Mouse (Mus musculus): ENCODE measurements around the gene Pusl1.
A peak's percentile ranks its signal among the peaks of the same experiment; 100 is the strongest.

The Pusl1 gene

DNA sequence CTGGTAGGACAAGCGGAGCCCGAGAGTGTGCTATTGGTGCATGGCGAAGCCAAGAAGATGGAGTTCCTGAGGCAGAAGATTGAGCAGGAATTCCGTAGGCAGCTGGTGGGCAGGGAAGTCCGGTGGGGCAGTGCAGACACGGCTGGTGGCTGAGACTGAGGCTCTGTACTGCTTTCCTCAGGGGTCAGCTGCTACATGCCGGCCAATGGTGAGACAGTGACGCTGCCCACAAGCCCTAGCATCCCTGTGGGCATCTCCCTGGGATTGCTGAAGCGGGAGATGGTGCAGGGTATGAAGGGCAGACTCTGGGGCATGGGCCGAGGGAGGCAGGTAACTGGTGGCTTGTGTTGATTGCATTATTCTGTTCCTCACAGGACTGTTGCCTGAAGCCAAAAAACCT is 3.9 kb downstream of the Pusl1 start:
- DNase-seq (ENCODE audit: low spot score) = no peak

DNA sequence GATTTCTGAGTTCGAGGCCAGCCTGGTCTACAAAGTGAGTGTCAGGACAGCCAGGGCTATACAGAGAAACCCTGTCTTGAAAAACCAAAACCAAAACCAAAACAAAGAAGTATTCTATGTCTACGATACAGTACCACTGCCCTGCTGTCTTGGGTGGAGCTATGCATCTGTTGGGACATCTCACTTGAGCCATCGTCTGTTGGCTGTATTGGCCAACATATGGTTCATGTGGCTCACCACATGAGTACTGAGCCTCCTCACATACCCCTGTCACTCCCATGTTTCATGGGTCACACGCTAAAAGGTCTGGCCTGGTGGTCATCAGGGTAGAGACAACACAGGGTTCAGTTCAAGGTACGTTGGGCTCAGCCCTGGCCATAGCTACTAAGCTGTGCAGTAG is 5.3 kb downstream of the Pusl1 start:
- DNase-seq (ENCODE audit: low spot score) = no peak

DNA sequence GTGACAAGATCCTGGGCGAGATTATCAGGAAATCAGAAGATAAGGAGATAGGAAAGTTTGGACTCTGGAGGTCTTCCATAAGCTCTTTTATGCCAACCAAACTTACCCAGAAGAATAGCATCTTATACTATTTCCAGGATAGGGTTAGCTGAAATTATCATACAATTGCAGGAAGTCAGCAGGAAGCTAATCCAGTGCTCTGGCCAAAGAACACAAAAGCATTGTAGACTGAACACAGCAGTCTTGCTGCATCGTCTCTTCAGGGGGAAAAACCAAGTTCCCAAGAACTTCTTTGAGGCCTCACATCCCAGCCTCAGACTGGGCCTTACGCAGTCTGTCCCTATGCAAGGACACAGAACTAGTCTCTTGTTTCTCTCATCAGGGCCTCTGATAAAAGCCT is 8.0 kb downstream of the Pusl1 start:
- no peak for DNase-seq (ENCODE audit: low spot score)

GRCm38 (mm10) chr4:155871404-155871803 is 20.2 kb downstream of the Pusl1 start:
- no peak for DNase-seq (ENCODE audit: low spot score)

DNA sequence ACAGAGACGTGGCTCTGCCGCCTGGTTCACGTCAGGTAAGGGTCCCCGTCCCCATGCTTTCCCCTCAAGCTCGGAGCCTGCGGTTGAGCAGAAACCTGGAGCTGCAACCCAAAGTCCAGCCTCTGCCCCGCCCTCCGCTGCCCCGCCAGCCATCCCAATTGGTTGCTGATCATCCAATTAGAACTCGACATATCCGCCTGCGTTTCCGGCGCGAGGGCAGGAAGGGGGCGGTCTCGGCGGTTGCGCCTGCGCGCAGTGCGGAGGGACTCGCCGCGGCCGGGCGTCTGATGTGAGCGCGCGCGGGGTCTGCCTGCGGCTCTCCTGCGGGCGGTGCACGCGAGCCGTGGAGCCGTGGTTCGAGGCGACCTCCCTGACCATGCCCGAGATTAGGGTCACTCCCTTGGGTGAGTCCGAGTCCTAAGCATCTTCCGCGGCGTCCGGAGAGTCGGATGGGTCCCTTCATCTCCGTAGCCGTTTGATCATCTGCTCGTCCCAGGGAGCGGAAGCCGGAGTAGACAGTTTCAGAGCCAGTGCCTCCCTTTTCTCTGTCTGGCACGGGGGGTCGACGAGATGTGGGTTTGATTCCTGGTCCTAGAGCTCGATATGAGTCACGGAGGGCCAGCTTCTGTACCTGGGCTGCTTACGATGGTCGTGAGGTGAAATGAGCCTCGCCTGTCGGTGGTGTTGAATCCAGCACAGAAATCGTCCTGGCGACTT is 22.1 kb downstream of the Pusl1 start, which contains the start of the genes Cptp and Ints11:
Gene Cptp, minus strand, starts transcription at position 124 of the 717 bp plus-strand sequence.
Gene Ints11, plus strand, starts transcription at position 230 of the 717 bp plus-strand sequence.
- peak; percentile 95 for DNase-seq (ENCODE audit: low spot score)

DNA sequence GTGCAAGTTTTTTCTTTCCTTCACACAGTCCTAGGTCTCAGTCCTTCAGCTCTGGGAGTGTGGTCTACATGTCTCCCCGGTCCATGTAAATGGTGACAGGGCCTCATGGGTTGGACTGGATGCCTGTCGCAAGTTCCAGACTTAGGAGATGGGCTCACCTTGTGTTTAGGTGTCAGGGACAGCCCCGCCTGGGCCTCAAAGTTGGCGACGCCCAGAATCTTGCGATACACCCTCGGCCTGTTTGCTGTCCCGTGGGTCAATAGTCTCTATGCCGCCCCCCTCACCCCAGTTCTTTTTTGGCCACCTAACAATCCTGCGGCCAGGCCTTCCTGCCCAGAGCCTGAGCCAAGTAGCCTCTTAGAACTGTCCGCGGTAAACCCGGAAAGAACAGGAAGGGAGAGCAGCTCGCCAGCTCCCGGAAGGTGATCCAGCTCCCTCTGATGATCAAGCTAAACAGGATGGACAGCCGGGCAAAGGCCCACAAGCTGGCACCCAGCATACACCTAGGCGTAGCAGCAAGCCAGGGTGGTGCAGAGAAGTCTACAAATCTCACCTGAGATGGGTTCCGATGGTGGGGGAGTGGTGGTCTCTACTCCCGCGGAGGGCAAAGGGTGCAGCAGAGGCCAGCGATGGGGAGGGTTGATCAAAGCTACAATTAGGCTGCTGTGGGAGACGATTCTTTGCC is 22.8 kb downstream of the Pusl1 start:
- no peak for DNase-seq (ENCODE audit: low spot score)

DNA sequence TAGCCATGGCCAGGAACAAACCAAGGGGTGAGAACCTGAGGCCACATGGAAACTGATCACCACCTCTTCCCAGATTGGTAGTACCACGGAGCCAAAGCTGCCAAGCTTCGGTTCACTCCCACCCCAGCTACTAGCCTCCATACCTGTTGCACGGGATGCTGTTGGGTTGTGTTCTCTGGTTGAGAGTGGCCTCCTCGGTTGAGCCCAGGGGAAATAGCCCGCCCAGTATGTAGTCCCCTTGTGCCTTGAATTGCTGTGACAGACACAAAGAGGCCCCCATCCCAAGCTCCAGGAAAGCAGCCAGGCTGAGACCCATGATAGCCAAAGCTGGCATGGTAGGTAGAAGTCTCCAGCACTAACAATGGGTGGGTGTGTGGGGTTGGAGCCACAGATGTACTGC is 28.6 kb downstream of the Pusl1 start, which contains the start of gene Tas1r3:
Gene Tas1r3, minus strand, starts transcription at position 362 of the 400 bp plus-strand sequence.
- DNase-seq (ENCODE audit: low spot score) = no peak

DNA sequence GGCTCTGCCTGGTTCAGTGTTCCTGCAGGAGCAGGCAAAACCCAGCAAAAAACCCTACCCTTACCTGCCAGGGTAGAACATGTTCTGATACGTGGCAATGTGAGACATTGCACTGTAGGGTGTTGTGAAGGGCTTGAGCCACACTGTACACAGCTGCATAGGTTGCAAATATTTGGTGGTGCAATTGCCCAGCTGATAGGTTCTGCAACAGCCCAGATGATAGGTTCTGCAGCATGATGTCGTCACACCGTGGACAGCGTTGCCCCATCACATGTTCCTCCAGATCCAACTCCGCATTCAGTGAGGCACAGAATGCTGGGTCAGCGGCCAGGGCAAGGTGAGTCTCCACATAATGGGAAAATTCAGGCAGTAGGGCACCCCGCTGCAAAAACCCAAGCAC is 29.8 kb downstream of the Pusl1 start:
- no peak for DNase-seq (ENCODE audit: low spot score)

GRCm38 (mm10) chr4:155859318-155859717 is 32.3 kb downstream of the Pusl1 start:
- DNase-seq (ENCODE audit: low spot score) = no peak

DNA sequence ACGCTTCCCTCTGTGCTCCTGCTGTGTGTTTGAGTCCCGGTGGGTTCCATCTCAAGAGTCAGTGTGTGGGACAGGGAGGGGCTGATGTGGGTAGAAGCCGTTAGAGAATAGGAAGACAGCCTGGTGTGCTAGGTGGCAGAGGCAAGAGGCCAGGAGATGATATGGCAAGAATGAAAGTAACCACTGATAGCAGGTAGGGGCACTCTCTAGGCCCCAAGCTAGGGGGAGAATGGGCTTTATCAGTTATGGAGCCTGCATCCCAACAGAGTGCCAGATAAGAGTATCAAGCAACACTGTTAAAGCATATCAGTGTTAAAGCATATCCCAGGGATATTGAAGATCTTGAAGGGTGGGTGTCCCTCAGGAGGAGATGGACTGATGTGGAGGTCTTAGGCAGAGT is 34.7 kb downstream of the Pusl1 start:
- no peak for DNase-seq (ENCODE audit: low spot score)

- DNase-seq (ENCODE audit: low spot score) = no peak
Measured at GRCm38 (mm10) chr4:155856071-155856470, 35.5 kb downstream of the Pusl1 start.

- DNase-seq (ENCODE audit: low spot score) = no peak
Measured at GRCm38 (mm10) chr4:155854991-155855390, 36.6 kb downstream of the Pusl1 start.

- no peak for DNase-seq (ENCODE audit: low spot score)
Measured at GRCm38 (mm10) chr4:155853421-155853820, 38.2 kb downstream of the Pusl1 start.

DNA sequence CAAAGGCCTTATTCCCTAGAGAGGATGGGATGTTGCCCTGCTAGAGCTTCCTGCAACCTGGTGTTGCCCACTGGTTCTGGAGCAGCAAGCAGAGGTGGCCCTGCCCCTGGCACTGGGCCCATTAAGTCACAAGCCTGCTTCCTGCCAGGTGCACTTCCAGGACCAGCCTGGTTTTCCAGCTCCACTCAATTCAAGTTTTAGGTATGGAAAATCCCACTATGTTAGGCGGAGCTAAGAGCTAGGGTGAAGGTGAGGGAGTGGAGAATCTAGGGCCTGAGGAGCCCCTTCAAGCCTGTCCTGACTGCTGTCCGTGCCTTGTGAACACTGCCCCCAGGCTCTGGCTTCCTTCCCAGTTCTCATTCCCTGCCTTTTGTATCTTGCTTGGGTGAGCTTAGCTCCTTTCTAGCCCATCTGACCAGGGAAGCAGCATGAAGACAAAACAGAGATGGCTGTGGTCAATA is 39.6 kb downstream of the Pusl1 start:
- DNase-seq (ENCODE audit: low spot score) = no peak

DNA sequence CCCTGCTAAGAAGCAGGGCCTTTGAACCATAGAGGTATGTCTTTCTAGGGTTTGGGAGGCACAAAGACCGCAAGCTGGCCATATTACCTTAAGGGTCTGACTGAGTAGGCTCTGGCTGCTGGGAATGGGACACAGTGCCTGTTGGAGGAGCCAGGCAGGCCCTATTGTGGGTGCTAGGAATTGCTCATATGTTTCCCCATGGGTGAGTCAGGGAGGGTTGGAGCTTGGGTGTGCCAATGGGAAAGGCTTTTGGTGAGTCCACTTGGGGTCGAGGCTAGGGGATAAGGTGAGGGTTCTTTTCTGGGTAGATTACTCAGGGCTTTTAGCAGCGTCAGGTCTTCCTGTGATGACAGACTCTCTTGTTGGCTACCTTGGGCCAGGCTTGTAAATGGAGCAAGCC is 40.2 kb downstream of the Pusl1 start:
- no peak for DNase-seq (ENCODE audit: low spot score)

GRCm38 (mm10) chr4:155849792-155850451 is 41.7 kb downstream of the Pusl1 start:
- no peak for DNase-seq (ENCODE audit: low spot score)

- DNase-seq (ENCODE audit: low spot score) = no peak
Measured at GRCm38 (mm10) chr4:155849391-155849790, 42.2 kb downstream of the Pusl1 start.

DNA sequence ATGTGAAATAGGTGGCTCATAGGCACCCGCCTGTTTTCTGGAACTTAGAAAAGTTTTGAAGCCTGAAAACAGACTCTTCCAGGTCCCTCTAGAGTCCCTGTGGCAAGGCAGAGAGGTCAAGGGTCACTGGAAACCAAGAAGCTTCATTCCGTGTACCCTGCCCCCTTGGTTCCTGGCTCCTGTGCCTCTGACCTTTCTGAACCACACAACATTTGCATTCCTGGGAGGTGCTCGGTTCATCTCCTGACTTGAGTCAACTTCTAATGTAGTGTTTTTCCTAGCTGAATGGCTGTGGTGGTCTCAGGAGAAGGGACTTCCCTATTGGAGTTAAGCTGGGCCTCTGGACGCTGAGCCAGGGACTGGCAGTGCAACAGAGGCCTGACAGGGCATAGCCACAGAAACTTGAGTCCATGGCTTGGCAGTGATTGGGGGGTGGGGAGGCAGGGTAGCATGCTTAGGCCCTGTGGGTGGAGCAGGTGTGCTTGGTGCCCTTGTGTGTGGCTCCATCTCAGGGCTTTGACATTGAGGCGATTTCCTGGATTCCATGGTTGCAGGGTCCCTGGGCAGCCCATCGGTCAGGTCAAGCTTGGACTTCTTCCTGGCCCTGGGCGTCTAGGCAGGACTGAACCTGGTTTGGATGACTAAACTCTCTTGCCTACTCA is 43.0 kb downstream of the Pusl1 start:
- DNase-seq (ENCODE audit: low spot score) = no peak

- peak; percentile 14 for DNase-seq (ENCODE audit: low spot score)
Measured at GRCm38 (mm10) chr4:155847591-155848352, 43.8 kb downstream of the Pusl1 start.

DNA sequence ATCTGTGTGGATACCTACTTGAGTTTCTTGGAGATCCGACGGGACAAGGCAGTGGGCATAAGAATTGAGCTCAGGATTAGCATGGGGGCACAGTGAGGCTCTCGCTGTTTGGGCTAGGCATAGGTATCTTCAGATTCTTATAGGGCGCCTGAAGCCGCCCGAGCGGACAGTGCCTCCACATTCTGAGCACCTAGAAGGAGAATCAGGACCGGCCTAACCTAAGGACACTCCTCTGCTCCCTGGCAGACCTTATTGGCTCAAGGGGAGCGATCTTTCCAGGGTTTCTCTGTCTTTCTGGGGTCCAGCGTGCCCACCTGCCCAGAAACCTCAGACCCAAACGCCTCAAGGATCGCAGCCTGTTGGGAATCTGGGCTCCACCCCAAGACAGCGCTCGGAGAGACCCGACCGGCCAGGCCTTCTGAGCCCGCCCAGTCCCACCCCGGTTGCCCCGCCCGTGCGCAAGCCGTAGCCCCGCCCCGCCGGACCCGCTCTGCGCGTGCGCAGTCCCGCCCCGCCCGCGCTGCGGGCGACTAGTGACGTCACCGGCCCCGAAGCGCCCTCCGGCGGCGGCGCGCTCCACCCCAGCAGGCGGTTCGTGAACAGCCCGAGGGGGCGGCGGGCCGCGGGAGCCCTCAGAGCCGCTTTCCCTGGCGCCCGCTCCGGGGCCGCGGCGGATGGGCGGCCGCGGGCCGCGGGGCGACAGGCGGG is 44.6 kb downstream of the Pusl1 start, which contains the start of gene Dvl1:
Gene Dvl1, plus strand, starts transcription at position 532 of the 708 bp plus-strand sequence.
- peak; percentile 93 for DNase-seq (ENCODE audit: low spot score)

GRCm38 (mm10) chr4:155843231-155843630 is 48.4 kb downstream of the Pusl1 start:
- DNase-seq (ENCODE audit: low spot score) = no peak
